Mouse (Mus musculus): ENCODE measurements at regions not wholly inside any gene's neighbourhood (a gene's known extent, or its start where the extent isn't known, plus 50 kb on each side); places are given as distances from the start of the nearest gene placed in this dataset.

DNA sequence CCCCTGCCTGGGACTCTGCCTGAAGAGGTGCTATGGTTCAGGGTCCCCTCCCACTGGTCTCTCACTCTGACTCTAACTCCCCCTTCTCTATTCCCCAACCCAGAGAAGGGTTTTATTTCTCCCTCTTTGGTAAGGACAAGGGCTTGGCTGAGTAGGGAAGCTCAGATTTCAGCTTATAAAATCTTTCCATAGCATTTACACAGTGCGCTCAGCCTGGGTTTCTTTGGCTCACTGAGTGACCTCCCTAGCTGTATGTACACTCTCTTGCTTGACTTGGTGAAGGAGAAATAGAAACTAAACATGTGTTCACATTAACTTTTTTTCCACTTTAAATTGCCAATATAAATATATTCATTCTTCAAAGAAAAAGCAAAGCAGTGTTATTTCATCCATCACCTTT lies 186.9 kb upstream of the G2e3 start:
- TF ChIP-seq POLR2A (IDR thresholded peaks at IDR 0.05; ENCODE audit: control insufficient read depth, low read depth, low read length) (no peak), CTCF (IDR thresholded peaks at IDR 0.05; ENCODE audit: control insufficient read depth, insufficient read depth, insufficient replicate concordance, low read depth, low read length) (no peak)
